Mouse (Mus musculus) adrenal gland, adult 10 weeks (tissue): Measurements from ENCODE around the gene Ubald1. TPM values are rescaled to one million over a fixed set of nuclear protein-coding genes. Genes with fewer than 3 reads are reported as not detected.

ENCODE experiments used
- polyA plus RNA-seq: library from polyadenylated mRNA; stranded (reverse); fragments of 350-450 nt; fragmentation: Illumina TruSeq; extraction: RNeasy Lipid Tissue Mini Kit (QIAGEN cat#74804); gene quantifications from one replicate; pipeline ENCODE4 v1.2.3, GENCODE M21; 2014; ENCODE audit warnings: low read depth, low replicate concordance

Gene Ubald1
- polyA plus RNA-seq = 0.93 TPM

GRCm38 (mm10) chr16:4880136-4880825 lies at the start of gene Ubald1:
TSS of gene Ubald1 (minus strand) at chr16:4880315.

GRCm38 (mm10) chr16:4885760-4886689 lies 5.9 kb upstream of the Ubald1 start, which contains the start of gene Mgrn1:
TSS of gene Mgrn1 (plus strand) at chr16:4886249.

GRCm38 (mm10) chr16:4835191-4835590 lies 44.9 kb downstream of the Ubald1 start, which contains the start of gene 4930562C15Rik:
TSS of gene 4930562C15Rik (plus strand) at chr16:4835416.

Other genes starting within 250 kb of the Ubald1 start
- 1.9 TPM for gene Vasn, start 240.4 kb downstream of the Ubald1 start, polyA plus RNA-seq
- gene Dnaja3, start 240.3 kb downstream of the Ubald1 start, polyA plus RNA-seq = 61.5 TPM
- gene Coro7, start 200.5 kb downstream of the Ubald1 start, polyA plus RNA-seq = 3.1 TPM
- gene Nmral1, start 161.0 kb downstream of the Ubald1 start, polyA plus RNA-seq = not detected
- 66.9 TPM for gene Hmox2, start 154.0 kb downstream of the Ubald1 start, polyA plus RNA-seq
- 80.7 TPM for gene Cdip1, start 90.0 kb downstream of the Ubald1 start, polyA plus RNA-seq
- gene 4930562C15Rik, start 44.9 kb downstream of the Ubald1 start, polyA plus RNA-seq = not detected
- 7.9 TPM for gene Mgrn1, start 5.9 kb upstream of the Ubald1 start, polyA plus RNA-seq
- 10.6 TPM for gene Nudt16l1, start 58.4 kb upstream of the Ubald1 start, polyA plus RNA-seq
- 5.7 TPM for gene Anks3, start 83.9 kb upstream of the Ubald1 start, polyA plus RNA-seq
- gene Sept12, start 117.5 kb upstream of the Ubald1 start, polyA plus RNA-seq = not detected
- not detected for gene Smim22, start 127.0 kb upstream of the Ubald1 start, polyA plus RNA-seq
- 0.47 TPM for gene Rogdi, start 133.2 kb upstream of the Ubald1 start, polyA plus RNA-seq
- gene Glyr1, start 169.5 kb upstream of the Ubald1 start, polyA plus RNA-seq = 91.3 TPM
- 30.3 TPM for gene Ubn1, start 169.7 kb upstream of the Ubald1 start, polyA plus RNA-seq